Mouse (Mus musculus) forebrain, postnatal 0 days (tissue): ENCODE results near the gene Cenpl. TPM values are rescaled to one million over a fixed set of nuclear protein-coding genes. Genes with fewer than 3 reads are reported as not detected.
"Not testable (repeated sequence)": the region's sequence is repeated elsewhere in the genome, so short reads cannot be mapped to it uniquely, and the experiment has no call there.

Experiments
- ATAC-seq: fragments of 200-750 bp; cut with Nextera tagmentation; 2 replicates; pipeline ENCODE4 v1.8.0; 2017; ENCODE audit warnings: mild to moderate bottlenecking, moderate library complexity
- DNase-seq: peaks from one replicate; pipeline ENCODE4 v3.0.0-alpha.2; 2015
- H3K27ac ChIP-seq: fragments of 300-500 bp; sonication (generic); 2 replicates; pipeline ENCODE4 v1.5.1; 2014; ENCODE audit warnings: low read depth, mild to moderate bottlenecking, antibody characterized with exemption, low read length, moderate library complexity, mixed read lengths
- H3K27me3 ChIP-seq: fragments of 300-500 bp; sonication (generic); 2 replicates; pipeline ENCODE4 v1.6.1; 2014; ENCODE audit warnings: mild to moderate bottlenecking, low read length, mixed read lengths; ENCODE audit not compliant: insufficient read depth
- H3K36me3 ChIP-seq: fragments of 300-500 bp; sonication (generic); 2 replicates; pipeline ENCODE4 v1.6.1; 2014; ENCODE audit warnings: mild to moderate bottlenecking, moderate library complexity; ENCODE audit not compliant: insufficient read depth
- H3K4me1 ChIP-seq: fragments of 300-500 bp; sonication (generic); 2 replicates; pipeline ENCODE4 v1.6.1; 2014; ENCODE audit warnings: antibody characterized with exemption; ENCODE audit not compliant: insufficient read depth
- H3K4me2 ChIP-seq: fragments of 300-500 bp; sonication (generic); 2 replicates; pipeline ENCODE4 v1.6.1; 2014; ENCODE audit warnings: low read depth, mild to moderate bottlenecking, moderate library complexity
- H3K4me3 ChIP-seq: fragments of 300-500 bp; sonication (generic); 2 replicates; pipeline ENCODE4 v1.5.1; 2014; ENCODE audit warnings: low read depth, low read length, mixed read lengths
- H3K9ac ChIP-seq: fragments of 300-500 bp; sonication (generic); 2 replicates; pipeline ENCODE4 v1.6.1; 2014; ENCODE audit warnings: mild to moderate bottlenecking
- H3K9me3 ChIP-seq: fragments of 300-500 bp; sonication (generic); 2 replicates; pipeline ENCODE4 v1.6.1; 2016; ENCODE audit warnings: low read length
- CTCF ChIP-seq: sonication (generic); IDR thresholded peaks from 2 replicates; pipeline ENCODE4 v1.5.1; 2016; ENCODE audit warnings: antibody characterized with exemption, control low read depth, low read depth
- WGBS: fragments of 180-500 bp; shearing (Covaris S2); extraction: QIAGEN DNeasy Blood & Tissue Kit; methylation state at CpG from one replicate; pipeline ENCODE4 v1.1.7; 2014; 5-methylcytosine and 5-hydroxymethylcytosine counted together
- polyA plus RNA-seq: library from polyadenylated mRNA; unstranded; fragments of >200 nt; fragmentation: Nextera tagmentation; extraction: Ambion mirVana; gene quantifications from 2 replicates; pipeline ENCODE4 v1.2.1, GENCODE M21; 2015
- total RNA-seq: library from RNA; depleted of rRNA; stranded (reverse); fragments of >200 nt; gene quantifications from 2 replicates; pipeline ENCODE4 v1.2.3, GENCODE M21; 2014; rRNA removed

Cenpl gene
- 1.7 and 2.6 TPM in 2 replicates for total RNA-seq
- 5.1 and 6.5 TPM in 2 replicates for polyA plus RNA-seq

DNA sequence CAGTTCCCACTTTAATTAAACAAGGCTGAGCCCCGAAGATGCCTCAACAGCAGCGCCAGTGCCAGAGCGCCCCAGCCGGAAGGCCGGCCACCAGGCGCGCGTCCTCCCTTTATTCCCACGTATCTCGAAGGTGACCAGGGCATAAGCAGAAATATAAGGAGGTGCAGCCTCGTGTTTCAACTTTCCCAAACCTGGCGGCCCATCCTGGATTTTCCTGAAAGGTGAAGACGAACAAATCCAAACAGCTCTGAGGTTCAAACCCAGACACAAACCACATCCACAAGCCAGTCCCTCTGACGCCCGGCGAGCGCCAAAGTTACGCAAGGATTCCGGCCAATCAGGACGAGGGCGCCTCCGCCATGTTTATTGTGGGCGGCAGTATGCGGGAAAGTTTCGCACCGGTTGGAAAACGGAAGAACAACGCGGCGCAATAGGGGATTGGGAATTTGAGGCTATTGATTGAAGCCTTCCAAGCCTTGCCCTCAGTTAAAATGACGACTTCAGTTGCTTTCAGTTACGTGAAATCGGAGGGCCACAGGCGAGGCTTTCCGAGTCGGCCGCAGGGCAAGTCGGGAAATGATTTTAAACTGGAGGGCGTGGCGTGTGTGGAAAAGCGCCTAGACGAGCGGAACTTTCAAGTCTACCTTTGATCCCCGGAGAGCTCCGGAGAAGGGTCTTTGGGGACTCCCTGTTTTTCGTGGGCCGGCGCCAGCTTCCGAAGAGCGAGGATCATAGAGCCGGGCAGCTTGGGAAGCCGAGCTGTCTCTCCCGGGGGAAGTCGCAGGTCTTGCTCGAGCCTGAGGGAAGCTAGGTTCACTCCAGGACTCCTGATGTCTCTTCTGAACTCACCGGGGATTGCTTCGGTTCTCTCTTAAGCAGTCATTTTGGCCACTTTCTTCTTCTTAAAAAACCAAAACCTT, at the start of gene Cenpl, which contains the start of gene Dars2:
Cenpl (plus strand) TSS at position 362 of the 920 bp plus-strand sequence.
Dars2 (minus strand) TSS at position 307 of the 920 bp plus-strand sequence.
- H3K9ac ChIP-seq: peak within 1 kb of the TSS; percentile 78
- H3K36me3 ChIP-seq: no peaks in the 10 kb centered on the region
- TF ChIP-seq CTCF: peak; percentile 32
- H3K9me3 ChIP-seq: no peaks in the 10 kb centered on the region
- H3K4me3 ChIP-seq: peak within 1 kb of the TSS; percentile 63
- DNase-seq: peak; percentile 98
- H3K27me3 ChIP-seq: no peaks in the 10 kb centered on the region
- H3K4me1 ChIP-seq: peaks cover 13% of the 10 kb centered on the region; the same call in 1 of the 2 replicates
- under 1% methylated on average over 57 of the region's 57 CpGs for WGBS
- ATAC-seq: peak; percentile 99
- peak within 1 kb of the TSS; percentile 83 for H3K4me2 ChIP-seq
- H3K27ac ChIP-seq: peak within 1 kb of the TSS; percentile 78

DNA sequence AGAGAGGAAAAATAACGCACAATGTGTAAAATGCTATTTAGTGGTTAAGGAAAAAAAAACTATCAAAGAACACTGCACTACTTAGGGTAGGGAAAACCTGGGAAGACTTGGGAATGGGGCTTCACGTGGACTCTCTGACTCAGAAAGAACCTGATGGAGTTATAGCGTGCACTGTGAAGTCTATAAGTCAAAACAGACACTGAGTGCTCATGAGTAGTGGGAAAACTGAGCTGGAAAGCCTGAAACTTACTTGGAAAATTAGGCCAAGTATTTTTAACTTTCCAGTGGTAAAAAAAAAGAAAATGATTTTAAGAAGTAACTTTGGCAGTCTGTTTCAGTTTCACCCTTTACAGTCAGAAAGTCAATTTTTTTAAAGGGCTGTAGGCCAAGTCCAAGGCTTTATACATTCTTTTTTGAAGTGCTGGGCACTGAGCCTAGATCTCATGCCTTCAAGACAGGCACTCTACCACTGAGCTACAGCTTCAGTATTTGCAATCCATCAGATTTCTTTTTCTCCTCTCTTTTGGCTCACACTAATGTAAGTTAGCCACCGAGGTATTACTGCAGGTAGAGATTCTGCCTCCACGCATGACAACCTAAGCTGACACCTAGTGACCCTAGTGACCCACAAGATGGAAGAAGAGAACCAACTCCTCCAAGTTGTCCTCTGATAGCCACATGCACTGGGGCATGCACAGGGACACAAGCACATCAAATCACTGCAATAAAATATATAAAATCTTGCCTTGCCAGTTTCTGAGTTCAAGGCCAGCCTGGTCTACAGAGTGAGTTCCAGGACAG, 44.9 kb upstream of the Cenpl start:
- no peak for TF ChIP-seq CTCF
- ATAC-seq: no peak
- no peaks in the 10 kb centered on the region for H3K4me1 ChIP-seq
- H3K36me3 ChIP-seq: peaks cover 22% of the 10 kb centered on the region; the same call in 1 of the 2 replicates
- no peak overlapping the region; the same call in 1 of the 2 replicates for H3K27ac ChIP-seq
- H3K9me3 ChIP-seq: no peaks in the 10 kb centered on the region
- no peaks in the 10 kb centered on the region for H3K27me3 ChIP-seq
- 83% methylated on average over 5 of the region's 5 CpGs for WGBS
- H3K4me3 ChIP-seq: no peak overlapping the region
- no peak for DNase-seq
- no peak overlapping the region for H3K9ac ChIP-seq
- H3K4me2 ChIP-seq: no peak overlapping the region

DNA sequence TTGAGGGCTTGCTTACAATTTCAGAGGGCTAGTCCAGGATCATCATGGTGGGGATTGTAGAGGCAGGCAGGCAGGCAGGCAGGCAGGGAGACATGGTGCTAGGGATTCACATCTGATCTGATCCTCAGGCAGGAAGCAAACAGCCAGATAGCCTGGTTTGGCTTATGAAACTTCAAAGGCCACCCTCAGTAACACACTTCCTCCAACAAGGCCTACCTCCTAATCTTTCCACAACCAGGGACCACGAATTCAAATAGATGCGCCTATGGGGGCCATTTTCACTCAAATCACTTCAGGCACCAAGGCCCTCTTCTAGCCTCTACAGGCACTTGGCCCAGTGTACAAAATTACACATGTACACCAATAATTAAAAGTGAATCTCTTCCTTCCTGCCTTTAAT, 43.3 kb upstream of the Cenpl start:
- Histone ChIP-seq H3K4me1 (no peaks in the 10 kb centered on the region), H3K9me3 (no peaks in the 10 kb centered on the region), H3K27me3 (no peaks in the 10 kb centered on the region), H3K4me2 (no peak overlapping the region), H3K9ac (no peak overlapping the region), H3K36me3 (peaks cover 30% of the 10 kb centered on the region; the same call in 1 of the 2 replicates), H3K27ac (no peak overlapping the region), H3K4me3 (no peak overlapping the region)
- WGBS: 96% methylated on average over 2 of the region's 2 CpGs
- no peak for TF ChIP-seq CTCF
- ATAC-seq (no peak), DNase-seq (no peak)

DNA sequence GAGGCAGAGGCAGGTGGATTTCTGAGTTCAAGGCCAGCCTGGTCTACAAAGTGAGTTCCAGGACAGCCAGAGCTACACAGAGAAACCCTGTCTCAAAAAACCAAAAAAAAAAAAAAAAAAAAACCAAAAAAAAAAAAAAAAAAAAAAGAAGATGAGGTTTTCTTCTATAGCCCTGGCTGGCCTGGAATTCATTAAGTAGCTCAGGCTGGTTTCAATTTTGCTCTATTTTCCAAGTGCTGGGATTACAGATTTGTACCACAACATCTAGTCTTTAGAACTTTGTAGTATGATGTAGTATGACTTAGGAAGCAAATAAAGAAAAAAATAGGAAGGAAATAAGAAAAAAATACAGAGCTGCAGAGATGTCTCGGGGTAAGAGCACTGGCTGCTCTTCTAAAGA, 42.1 kb upstream of the Cenpl start:
- not testable (repeated sequence) for H3K4me3 ChIP-seq, DNase-seq, H3K9ac ChIP-seq, H3K4me2 ChIP-seq, H3K27me3 ChIP-seq, ATAC-seq, H3K4me1 ChIP-seq, H3K27ac ChIP-seq, H3K9me3 ChIP-seq
- H3K36me3 ChIP-seq: peaks cover 34% of the 10 kb centered on the region; the same call in 1 of the 2 replicates
- WGBS: 93% methylated on average over 1 of the region's 1 CpGs

DNA sequence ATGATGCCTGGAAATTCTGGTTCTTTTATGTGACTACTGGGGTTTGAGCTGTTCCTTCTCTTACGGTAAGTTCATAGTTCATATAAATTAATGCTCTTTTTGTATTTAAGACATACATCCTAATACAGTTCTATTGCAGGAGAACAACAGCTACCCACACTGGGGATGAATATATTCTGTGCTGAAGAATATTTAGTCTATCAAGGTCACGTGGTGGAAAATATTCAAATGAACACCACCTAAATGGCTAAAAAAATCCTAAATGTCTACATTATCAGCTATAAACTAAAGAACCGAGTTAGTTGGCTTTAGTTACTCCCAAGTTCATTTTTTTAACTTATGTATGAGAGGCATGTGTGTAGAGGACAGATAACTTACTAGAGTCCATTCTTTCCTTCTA, 40.5 kb upstream of the Cenpl start:
- Histone ChIP-seq H3K4me2 (no peak overlapping the region), H3K27ac (no peak overlapping the region), H3K9me3 (no peaks in the 10 kb centered on the region), H3K9ac (no peak overlapping the region), H3K27me3 (no peaks in the 10 kb centered on the region), H3K4me3 (no peak overlapping the region), H3K36me3 (peaks cover 32% of the 10 kb centered on the region; the same call in 1 of the 2 replicates), H3K4me1 (peaks cover 6% of the 10 kb centered on the region; the same call in 1 of the 2 replicates)
- ATAC-seq (no peak), DNase-seq (no peak)
- WGBS: 95% methylated on average over 3 of the region's 3 CpGs
- no peak for TF ChIP-seq CTCF

DNA sequence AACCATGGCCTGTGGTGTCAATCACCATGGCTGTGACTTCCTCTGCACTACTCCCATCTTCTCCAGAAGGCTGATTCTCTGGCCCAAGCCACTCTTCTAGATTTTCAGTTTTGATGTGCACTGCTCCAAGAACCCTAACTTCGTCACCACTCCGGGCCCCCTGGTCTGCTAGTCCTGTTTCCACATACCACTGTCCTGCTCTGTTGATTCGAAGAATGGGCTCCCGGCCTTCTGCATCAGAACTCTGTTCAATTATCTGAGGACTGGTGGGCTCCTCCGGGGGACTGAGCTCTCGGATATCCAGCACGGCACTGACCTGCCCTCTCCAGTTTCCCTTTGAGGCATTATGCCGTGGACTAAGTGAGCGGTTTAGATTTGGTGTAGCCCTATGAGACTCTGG, 38.6 kb upstream of the Cenpl start:
- ATAC-seq: no peak
- no peak for DNase-seq
- Histone ChIP-seq H3K4me2 (no peak overlapping the region), H3K4me3 (no peak overlapping the region), H3K27ac (no peak overlapping the region), H3K36me3 (peaks cover 36% of the 10 kb centered on the region; the same call in 1 of the 2 replicates), H3K9ac (no peak overlapping the region), H3K9me3 (no peaks in the 10 kb centered on the region), H3K27me3 (no peaks in the 10 kb centered on the region), H3K4me1 (peaks cover 10% of the 10 kb centered on the region; the same call in 1 of the 2 replicates)
- WGBS: 93% methylated on average over 9 of the region's 9 CpGs
- no peak for TF ChIP-seq CTCF
